Mouse (Mus musculus) T-helper 1 cell (primary cell): ENCODE data around the gene Cbs.

Experiments
- in situ Hi-C: fragments of 300-600 bp; cut with MboI, MseI; formaldehyde crosslinking; loops from one replicate; pipeline ENCODE4 v1.15.1; 2025; ENCODE audit warnings: high pct_unique_total_duplicates

Gene Cbs

DNA sequence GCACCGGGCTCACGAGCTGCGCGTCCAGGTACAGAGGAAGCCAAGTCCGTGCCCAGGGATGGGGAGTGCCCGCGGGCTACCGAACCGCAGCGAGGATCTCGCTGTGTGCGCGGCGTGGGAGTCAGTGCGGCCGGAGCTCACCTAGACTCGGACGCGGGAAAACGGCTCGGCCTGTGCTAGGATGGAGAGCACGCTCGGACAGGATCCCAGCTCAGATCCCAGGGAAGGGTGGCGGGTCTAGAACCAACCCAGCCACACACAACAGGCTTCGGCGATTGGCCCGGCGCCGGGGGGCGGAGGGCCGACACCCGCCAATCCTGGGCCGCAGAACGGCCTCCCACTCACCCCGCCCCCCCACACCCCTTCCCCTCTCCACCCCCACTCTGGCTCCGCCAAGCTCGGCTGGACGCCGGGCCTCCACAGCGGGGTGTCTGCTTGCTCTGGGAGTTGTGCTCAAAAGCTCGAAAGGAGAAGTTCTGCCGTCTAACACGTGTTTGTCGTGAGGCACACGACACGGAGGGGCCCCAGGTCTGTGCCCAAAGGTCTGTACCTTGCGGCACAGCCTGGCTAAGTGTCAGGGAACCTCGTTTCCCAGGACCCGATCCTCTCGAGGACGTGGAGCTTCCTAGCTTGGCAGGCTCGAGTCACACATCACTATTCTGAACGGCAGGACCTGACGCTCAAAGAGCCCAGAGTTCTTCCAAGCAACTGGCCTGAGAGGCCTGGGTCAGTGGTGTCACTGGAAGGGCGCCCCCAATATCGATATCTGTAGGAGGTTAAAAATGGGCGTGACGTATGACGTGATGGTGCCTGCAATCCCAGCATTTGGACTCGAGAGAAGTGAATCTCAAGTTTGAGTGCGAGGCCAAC is at the start of gene Cbs:
Gene Cbs, minus strand, starts transcription at position 297 of the 870 bp plus-strand sequence.
- in situ Hi-C loops = no loop called here

DNA sequence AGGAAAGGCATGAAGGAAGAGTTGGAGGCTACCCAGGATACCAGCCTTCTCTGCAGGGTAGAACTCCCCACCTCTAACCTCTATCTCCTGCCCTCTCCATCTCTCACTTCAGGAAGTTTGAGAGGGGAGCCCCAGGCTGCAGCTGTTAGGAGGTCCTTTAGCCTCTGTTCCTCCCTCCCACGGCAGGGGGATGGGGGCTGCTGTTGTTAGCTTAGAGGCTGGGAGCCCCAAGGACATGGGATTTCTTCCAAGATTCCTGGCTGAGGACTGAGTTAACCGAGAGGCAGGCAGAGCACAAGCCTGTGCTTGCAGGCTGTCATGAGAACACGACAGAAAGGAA is 49.2 kb upstream of the Cbs start:
- in situ Hi-C loops = loop anchor here (5.0 kb wide), 1 partner anchor 341 kb away; no protein-coding TSS in a partner anchor

DNA sequence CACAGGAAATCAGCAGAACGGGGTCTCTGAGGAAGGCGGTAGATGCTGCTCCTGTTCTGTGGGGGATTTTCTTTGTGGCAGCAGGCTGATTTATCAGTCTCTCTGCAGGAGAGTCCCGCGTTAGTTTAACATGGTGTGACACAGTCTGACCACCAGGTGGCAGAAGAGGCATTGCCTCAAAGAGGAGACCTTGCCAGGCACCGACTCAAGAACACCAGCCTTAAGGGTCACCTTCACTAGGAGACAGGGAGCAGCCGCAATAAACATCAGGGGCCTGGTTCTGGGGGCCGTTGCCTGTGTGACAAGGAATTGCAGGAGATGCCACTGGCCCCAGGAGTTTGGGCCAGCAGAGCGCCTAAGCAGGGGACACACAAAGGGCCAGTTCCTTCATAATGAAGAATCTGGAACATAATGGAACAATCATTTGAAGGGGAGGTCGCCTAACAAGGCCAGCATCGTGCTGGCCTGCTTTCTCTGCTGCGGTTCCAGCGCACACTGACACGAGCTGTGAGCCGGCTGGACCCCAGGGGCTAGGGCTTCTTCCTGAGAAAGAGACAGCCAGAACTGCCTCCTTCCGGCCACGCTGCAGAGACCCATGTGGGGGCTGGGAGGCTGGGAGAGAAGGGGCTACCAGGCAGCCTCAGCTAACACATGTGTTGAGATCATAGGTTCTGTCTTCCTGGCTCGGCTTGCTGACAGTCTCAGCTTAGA is 48.6 kb upstream of the Cbs start:
- in situ Hi-C loops = loop anchor here (5.0 kb wide), 1 partner anchor 342 kb away; no protein-coding TSS in a partner anchor

DNA sequence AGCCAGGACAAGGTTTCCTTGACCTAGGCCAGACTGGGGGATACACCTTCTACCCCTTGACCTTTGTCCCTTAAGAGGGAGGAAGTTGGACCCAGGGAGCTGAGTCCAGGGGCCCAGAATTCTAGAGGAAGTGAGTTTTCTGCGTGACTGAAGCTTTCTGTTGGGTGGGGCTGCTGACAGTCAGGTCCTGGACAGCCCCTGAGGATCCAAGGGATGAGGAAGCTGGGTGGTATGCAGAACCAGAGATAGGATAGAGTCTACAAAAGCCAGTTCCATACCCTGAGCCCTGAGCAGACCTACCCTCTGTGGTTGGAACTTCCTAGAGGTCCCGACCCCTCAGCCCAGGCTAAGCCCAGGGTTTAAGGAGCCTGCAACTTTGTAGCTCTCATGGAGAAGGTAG is 43.4 kb upstream of the Cbs start:
- in situ Hi-C loops = no loop called here

DNA sequence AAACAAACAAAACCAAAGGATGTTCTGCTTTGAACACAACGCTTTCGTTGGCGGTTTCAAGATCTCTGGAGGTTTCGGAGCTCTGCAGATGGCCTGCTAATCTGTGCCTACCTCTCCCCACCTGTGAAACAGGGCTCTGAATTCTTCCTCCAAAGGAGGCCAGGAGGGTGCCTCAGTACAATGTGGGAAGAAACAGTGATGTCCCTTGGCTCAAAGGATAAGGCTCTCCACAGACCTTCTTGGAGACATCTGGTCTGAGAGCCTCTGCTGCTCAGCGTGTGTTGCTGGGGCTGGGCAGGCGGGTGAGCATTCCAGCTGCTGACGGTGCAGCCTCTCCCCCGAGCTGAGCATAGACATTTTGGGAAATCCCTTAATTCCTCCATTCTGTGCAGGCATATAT is 40.5 kb upstream of the Cbs start, which contains the start of gene Cryaa:
Gene Cryaa, plus strand, starts transcription at position 301 of the 400 bp plus-strand sequence.
- in situ Hi-C loops = no loop called here

DNA sequence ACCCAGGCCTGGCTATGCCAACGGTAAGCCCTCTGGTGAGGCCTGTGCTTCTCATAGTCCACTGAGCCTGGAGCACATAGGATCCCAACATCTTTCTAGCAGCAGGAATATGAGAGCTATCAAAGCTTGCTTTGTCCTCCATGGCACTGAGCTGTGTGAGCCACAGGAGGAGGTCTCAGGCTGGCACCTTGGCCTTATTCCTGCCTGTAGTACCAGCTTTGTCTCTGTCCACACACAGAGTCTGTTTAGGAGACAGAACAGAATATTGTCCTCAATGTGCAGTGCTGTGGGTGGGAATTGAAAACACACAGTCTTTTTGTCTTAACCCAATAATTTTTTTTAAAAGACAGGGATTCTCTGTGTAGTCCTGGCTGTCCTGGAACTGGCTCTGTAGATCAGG is 37.4 kb upstream of the Cbs start:
- in situ Hi-C loops = no loop called here

DNA sequence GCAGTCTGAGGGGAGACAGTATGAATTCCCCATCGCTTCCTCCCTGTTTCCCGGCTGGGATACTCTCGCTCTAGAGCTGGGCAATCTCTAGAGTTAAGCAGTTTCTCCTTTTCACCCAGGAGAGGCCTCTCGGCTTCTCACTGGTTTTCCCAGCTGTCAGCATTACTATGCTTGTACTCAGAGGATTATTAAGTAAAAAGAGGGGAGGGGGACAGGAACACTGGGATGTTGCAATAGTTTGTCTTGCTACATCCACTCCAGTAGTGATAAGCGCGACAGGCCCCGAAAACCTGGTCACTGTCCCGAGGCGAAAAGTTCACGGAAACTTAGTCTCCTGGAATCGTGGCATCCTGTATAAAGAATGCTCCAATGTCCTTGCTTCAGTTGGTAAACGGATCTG is 35.2 kb upstream of the Cbs start:
- in situ Hi-C loops = no loop called here

DNA sequence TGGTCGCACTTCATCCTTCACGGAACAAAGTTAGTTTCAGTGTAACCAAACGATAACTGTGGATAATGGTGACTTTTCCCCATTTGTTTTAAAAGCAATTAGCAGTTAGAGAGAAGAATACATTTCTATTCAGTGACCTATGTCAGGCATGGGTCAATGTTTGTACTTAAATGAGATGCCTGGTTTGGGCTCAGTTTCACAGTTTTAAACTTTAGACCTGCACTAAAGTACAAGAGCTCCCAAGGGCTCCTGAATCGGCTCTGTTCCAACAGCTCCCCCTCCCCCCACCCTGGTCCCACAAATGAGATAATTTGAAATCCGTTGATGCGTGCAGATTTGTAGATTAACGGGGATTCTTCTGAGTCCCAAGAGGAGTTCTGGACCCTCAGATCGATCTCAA is 34.7 kb upstream of the Cbs start:
- in situ Hi-C loops = no loop called here

DNA sequence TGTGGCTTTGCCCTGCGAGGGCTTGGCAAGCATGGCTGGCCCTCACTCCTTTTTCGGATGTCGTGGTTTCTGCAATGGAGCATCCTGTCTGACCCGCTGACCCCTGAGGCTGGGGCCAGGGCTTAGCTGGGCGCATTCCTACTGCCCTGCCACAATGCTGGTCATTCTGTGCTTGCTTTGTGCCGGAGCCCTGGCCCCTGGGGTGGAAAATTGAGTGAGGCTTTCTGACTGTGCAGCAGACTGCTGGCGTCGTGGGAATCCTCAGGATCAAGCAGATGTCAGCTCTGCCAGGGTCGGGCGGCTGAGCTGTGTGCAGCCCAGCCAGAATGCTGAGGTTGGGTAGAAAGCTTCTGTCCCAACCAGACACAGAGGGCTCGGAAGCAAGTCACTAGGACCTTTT is 33.1 kb upstream of the Cbs start:
- in situ Hi-C loops = no loop called here

DNA sequence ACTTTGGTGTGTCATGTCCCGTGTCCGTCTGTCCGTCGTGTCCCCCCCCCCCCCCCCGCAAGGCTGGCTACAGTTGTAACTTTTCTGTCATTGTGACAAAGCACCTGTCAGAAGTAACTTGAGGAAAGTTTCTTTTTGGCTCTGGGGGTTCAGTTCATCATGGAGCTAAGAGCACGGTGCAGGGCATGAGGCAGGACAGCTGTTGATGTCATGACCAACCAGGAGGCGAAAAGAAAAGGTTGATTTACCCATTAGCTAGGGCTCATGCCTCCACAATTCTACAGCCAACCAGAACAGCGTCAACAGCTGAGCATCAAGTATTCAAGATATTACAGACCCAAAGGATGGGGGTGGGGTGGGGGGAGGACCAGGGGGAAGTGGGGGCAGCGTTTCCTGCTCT is 31.3 kb upstream of the Cbs start:
- in situ Hi-C loops = no loop called here

DNA sequence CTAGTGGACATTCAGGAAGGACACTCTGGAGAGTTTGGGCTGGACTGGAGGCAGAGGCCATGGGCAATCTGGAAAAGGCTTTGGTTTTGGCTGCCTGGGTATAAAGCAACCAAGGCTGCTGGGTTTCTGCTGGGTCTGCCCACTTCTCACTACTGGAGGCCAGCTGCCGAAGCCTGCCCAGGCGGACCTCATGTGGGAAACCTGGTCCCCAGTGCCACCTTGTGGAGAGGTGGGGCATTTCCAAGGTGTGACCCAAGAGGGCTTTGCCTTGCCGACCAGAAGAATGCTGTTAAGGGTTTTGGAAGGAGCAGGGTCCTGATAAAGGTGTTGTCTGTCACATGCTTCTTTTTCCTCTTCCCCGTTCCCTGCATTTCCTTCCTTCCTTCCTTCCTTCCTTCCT is 27.7 kb upstream of the Cbs start:
- in situ Hi-C loops = no loop called here

DNA sequence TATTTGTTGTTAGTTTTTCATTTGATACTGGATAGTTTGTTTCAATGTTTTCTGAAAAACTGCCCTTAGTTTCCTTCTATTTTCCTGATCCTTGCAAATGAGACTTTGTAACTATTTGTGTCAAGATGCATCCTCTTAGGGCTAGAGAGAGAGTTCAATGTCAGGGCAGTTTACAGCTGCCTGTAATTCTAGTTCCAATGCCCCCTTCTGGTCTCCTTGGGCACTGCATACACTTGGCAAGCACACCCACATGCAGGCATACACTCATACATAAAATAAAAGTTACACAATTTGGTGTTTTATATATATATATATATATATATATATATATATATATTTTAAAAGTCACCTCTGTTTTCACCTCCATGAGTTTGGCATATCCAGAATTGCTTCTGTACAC is 25.8 kb upstream of the Cbs start:
- in situ Hi-C loops = no loop called here

DNA sequence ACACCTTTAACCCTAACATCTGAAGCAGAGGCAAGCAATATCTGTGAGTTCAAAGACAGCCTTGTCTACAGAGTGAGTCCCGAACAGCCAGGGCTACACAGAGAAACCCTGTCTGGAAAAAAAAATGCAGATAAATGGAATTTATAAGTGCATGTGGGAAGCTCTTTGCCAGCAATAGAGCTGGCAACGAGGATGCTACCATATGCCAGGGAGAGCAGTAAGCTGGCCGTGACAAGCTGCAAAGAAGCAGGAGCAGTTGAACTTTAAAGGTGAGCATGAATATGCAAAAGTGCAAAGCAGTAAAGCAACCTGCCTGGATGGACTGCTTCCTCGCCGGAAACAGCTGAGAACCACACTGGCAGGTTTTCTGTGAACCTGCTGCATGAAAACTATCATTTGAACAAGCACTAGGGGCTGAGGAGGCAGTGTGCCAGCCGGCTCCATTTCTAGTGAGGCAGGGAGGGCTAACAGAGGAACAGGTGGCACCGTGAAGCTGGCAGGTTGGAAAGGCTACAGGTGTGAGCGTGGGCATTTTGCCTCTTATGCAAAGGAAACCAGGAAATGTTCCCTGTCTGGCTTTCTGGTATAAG is 23.7 kb upstream of the Cbs start:
- in situ Hi-C loops = no loop called here

DNA sequence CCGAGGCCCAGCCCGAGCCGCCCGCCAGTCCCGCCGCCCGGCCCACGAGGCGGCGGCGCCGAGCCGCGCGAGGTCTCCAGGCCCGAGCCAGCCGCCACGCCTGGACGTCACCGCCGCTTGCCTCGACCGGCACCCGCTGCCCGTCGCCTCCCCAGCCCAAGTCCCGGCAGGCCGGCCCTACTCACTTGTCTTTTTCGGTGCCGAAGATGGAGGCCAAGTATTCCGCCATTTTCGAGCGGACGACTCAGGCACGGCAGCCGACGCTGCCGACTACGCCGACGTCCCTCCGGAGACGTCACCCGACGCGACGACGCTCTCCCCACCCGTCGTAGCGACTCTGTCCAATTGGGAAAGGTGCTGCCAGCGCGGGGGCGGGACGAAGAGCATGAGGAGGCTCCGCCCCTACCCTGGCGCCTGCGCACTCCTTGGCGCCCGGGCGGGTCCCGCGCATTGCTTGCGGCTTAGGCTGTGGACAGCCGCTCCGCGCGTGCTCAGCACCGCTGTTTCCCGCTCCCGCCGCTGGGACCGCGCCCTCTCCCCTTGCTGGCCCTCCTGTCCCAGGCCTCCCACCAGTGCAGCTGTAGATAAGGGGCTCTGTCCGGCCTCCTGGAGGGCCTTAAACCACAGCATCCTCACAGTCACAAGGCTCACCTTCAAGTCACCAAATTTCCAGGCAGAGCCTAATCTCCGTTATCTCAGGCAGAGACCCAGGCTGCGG is 21.6 kb upstream of the Cbs start, which contains the start of gene U2af1:
Gene U2af1, minus strand, starts transcription at position 425 of the 718 bp plus-strand sequence.
- in situ Hi-C loops = no loop called here

DNA sequence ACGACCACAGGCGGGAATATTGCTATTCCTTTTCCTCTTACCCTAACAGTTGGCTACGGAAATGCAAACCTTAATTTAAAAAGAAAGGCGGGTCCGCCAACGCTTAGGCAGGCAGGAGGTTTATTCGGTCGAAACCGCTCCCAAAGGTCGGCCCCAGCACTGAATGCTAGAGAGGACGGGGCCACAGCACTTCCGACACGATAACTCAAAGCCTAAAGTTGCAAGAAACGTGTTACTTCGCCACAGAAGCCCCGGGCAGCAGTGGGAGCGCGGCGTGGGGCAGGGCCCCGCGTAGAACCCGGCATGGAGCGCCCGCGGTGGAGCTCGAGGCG is 21.1 kb upstream of the Cbs start:
- in situ Hi-C loops = no loop called here

DNA sequence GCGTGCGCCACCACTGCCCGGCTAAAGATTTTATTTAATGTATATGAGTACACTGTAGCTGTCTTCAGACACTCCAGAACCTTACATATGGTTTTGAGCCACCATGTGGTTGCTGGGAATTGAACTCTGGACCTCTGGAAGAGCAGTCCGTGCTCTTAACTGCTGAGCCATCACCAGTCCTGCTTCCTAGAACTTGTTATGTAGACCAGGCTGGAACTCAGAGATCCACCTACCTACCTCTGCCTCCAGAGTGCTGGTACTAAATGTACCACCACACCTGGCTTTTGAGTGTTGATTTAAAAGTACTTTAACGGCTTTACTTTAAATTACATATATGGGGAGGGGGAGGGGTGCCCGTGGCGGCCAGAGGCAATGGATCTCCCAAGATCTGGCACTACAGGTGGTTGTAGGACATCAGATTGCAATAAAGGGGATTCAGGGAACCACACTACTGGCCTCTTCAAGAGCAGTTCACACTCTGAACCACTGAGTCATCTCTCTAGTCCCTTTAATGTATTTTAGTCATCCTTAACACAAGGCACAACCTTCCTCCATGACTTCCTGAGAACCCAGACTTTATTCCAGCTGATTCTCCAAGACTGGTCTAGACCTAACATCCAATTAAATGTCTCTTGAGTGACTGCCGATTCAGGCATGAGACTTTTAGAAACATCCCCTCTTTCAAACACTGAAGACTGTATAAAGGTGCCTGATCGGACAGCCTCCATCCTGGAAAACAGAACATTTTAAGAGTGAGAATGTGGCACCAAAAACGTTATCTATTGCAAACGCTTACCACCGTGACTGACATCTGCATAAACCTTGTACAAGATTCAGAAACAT is 20.3 kb upstream of the Cbs start:
- in situ Hi-C loops = no loop called here

DNA sequence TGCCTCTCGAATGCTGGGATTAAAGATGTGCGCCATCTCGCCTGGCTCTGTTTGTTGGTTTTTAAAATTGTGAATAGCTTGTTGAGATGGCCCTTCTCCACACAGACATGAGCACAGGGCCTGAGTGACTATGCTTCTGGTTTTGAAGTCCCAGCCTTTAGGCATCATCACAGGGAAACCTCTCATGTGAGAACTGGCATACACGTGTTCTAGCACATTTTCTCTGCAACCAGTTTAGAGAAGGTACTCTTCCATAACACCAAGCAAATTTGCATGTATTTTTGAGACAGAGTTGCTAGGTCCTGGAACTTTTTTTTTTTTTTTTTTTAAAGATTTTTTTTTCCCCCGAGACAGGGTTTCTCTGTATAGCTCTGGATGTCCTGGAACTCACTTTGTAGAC is 19.6 kb upstream of the Cbs start:
- in situ Hi-C loops = no loop called here

DNA sequence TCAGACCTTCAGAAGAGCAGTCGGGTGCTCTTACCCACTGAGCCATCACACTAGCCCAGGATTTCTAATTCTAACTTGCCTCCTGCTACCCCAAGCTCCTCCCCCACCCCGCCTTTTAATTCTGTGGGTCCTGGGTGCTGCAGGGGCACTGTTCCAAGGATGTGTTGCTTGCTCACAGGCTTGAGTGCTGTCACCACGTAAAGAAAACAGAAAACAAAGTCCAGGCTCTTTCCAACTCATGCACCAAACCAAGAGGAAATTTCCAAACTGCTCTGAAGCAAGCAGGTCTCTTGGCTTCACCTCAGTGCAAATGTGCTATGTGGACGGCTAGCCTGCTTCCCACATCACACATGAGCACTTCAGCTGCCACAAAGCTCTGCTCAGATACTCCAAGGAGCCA is 18.3 kb upstream of the Cbs start:
- in situ Hi-C loops = no loop called here

DNA sequence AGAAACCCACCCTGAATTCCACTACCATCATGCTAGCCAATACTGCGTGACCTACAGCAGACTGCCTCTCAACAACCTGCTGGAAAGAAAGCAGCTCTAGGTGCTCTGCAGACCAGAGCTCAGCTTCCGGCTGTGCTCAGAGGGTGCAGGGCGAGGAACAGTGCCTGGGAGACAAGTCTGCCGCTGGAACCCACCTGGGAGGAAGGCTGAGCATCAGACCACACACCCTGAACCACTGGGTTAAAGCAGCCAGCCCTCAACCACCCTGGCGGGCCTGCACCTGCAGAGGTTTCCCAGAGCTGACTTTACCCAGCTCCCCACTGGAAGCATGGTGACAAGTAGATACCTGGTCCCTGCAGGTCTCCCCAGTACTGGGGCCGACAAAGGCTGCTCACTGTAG is 16.2 kb upstream of the Cbs start:
- in situ Hi-C loops = no loop called here

DNA sequence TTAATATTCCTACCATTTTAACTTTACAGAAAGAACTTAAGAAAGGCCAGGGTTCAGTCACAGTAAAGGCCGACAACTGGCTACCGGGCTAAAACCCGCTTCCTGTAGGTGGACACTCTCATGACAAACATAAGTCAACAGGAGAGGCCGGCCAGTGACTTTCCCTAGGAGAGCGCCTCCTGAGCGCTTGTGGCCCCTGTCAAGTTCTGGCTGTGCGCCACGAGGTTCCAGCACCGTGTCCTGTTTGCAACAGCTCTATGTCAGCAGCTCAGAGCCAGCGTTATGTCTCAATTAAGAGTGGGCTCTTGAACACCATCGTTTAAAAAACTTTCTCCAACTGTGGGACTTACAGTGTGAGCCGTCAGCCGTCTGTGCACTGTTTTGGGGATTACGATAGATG is 15.1 kb upstream of the Cbs start:
- in situ Hi-C loops = no loop called here
